Mouse (Mus musculus) midbrain, embryonic 11.5 days (tissue): ENCODE measurements around the gene Cfap77. TPM values are rescaled to one million over a fixed set of nuclear protein-coding genes. Genes with fewer than 3 reads are reported as not detected.

Source experiments
- ATAC-seq: fragments of 200-750 bp; cut with Nextera tagmentation; 2 replicates; pipeline ENCODE4 v1.8.0; 2017; ENCODE audit warnings: moderate TSS enrichment, moderate library complexity; ENCODE audit not compliant: low FRiP score
- DNase-seq: peaks from one replicate; pipeline ENCODE4 v3.0.0; 2015; ENCODE audit warnings: low spot score; ENCODE audit errors: missing footprints
- H3K27ac ChIP-seq: fragments of 300-500 bp; sonication (generic); 2 replicates; pipeline ENCODE4 v1.5.1; 2014; ENCODE audit warnings: low read depth, low read length
- H3K27me3 ChIP-seq: fragments of 300-500 bp; sonication (generic); 2 replicates; pipeline ENCODE4 v1.6.1; 2014; ENCODE audit warnings: mild to moderate bottlenecking, low read length, moderate library complexity, mixed read lengths; ENCODE audit not compliant: control insufficient read depth, insufficient read depth
- H3K36me3 ChIP-seq: fragments of 300-500 bp; sonication (generic); 2 replicates; pipeline ENCODE4 v1.6.1; 2014; ENCODE audit warnings: mild to moderate bottlenecking, low read length, moderate library complexity, mixed read lengths; ENCODE audit not compliant: control insufficient read depth, insufficient read depth
- H3K4me1 ChIP-seq: fragments of 300-500 bp; sonication (generic); 2 replicates; pipeline ENCODE4 v1.6.1; 2014; ENCODE audit warnings: low read length; ENCODE audit not compliant: control insufficient read depth, insufficient read depth
- H3K4me2 ChIP-seq: fragments of 300-500 bp; sonication (generic); 2 replicates; pipeline ENCODE4 v1.6.1; 2014; ENCODE audit warnings: mild to moderate bottlenecking, moderate library complexity
- H3K4me3 ChIP-seq: fragments of 300-500 bp; sonication (generic); 2 replicates; pipeline ENCODE4 v1.5.1; 2014; ENCODE audit warnings: low read depth, low read length
- H3K9ac ChIP-seq: fragments of 300-500 bp; sonication (generic); 2 replicates; pipeline ENCODE4 v1.6.1; 2014; ENCODE audit warnings: low read length
- H3K9me3 ChIP-seq: fragments of 300-500 bp; sonication (generic); 2 replicates; pipeline ENCODE4 v1.6.1; 2016; ENCODE audit warnings: low read length; ENCODE audit not compliant: control insufficient read depth
- WGBS: fragments of 180-500 bp; shearing (Covaris S2); extraction: QIAGEN DNeasy Blood & Tissue Kit; methylation state at CpG from one replicate; pipeline ENCODE4 v1.1.7; 2014; 5-methylcytosine and 5-hydroxymethylcytosine counted together
- polyA plus RNA-seq: library from polyadenylated mRNA; unstranded; fragments of >200 nt; fragmentation: Nextera tagmentation; extraction: Ambion mirVana; gene quantifications from 2 replicates; pipeline ENCODE4 v1.2.1, GENCODE M21; 2014

Gene Cfap77
- polyA plus RNA-seq, 1 experiment from 2014 or later: 0.77 TPM

DNA sequence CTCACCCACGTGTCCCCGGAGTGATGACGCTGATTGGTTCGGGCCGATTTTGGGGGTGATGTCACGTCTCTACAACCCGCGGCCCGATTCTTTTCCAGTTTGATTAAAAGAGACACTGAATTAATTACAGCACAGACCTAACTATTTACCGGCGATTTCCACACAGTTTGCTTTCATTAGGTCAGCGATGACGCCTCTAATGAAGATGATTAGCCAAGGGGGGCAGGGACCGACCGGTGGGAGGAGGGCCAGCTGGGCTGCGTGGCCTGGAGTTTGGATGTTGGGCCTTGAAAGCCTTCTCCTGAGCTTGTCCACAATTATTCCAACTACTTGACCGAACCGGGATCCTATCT, 138.4 kb downstream of the Cfap77 start, which contains the start of gene Barhl1:
Gene Barhl1, minus strand, starts transcription at position 156 of the 353 bp plus-strand sequence.
- H3K4me2 ChIP-seq: peak within 1 kb of the TSS; percentile 47
- peak; percentile 91 for DNase-seq
- peak within 1 kb of the TSS; percentile 32 for H3K4me3 ChIP-seq
- H3K27ac ChIP-seq: peak within 1 kb of the TSS; percentile 48
- under 1% methylated on average over 18 of the region's 18 CpGs for WGBS
- peaks cover 18% of the 10 kb centered on the region; the same call in 1 of the 2 replicates for H3K4me1 ChIP-seq
- H3K36me3 ChIP-seq: no peaks in the 10 kb centered on the region
- peak within 1 kb of the TSS; percentile 65 for H3K9ac ChIP-seq
- no peaks in the 10 kb centered on the region for H3K9me3 ChIP-seq
- no peak for ATAC-seq
- H3K27me3 ChIP-seq: peaks cover 95% of the 10 kb centered on the region

DNA sequence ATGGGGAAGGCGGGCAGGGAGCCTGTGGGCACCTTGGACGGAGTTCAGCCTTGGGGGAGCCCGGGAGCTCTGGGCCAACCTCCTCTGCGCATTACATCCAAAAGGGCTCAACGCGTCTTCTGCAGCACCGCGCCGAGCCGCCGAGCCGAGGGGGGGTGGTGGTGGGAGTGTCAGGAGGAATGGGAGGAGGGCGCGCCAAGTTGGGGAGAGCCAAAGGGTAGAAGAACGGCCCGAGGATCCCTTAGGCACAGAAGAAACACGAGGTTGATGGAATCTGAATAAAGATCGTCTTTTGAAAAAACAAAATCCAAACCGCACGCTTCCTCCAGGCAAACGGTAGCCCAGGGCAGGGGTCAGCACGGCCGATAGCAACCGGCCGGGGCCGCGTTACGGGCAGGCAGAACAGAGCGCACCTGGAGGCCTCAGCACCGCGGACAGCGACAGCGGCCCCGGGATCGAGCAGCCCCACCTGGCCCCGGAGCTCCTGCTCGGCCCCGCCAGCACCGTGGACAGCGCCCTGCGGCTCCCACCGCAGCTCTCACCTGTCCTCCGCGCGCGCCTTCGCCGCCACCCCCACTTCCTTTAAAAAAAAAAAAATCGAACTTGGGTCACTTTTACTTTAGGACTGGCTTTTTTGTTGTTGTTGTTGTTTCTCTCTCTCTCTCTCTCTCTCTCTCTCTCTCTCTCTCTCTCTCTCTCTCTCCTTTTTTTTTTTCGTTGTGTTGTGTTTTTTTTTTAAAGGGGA, 138.9 kb downstream of the Cfap77 start:
- Histone ChIP-seq H3K9me3 (no peaks in the 10 kb centered on the region), H3K36me3 (no peaks in the 10 kb centered on the region), H3K4me2 (peak overlapping the region; percentile 30; the same call in 1 of the 2 replicates), H3K9ac (peak overlapping the region; percentile 51; the same call in 1 of the 2 replicates), H3K4me3 (peak overlapping the region; percentile 31), H3K4me1 (peaks cover 18% of the 10 kb centered on the region; the same call in 1 of the 2 replicates), H3K27ac (no peak overlapping the region; the same call in 1 of the 2 replicates), H3K27me3 (peaks cover 96% of the 10 kb centered on the region)
- under 1% methylated on average over 49 of the region's 50 CpGs for WGBS
- ATAC-seq (0 out of 2 replicates have a peak, but pooled peaks have one; percentile 9), DNase-seq (peak; percentile 92)

DNA sequence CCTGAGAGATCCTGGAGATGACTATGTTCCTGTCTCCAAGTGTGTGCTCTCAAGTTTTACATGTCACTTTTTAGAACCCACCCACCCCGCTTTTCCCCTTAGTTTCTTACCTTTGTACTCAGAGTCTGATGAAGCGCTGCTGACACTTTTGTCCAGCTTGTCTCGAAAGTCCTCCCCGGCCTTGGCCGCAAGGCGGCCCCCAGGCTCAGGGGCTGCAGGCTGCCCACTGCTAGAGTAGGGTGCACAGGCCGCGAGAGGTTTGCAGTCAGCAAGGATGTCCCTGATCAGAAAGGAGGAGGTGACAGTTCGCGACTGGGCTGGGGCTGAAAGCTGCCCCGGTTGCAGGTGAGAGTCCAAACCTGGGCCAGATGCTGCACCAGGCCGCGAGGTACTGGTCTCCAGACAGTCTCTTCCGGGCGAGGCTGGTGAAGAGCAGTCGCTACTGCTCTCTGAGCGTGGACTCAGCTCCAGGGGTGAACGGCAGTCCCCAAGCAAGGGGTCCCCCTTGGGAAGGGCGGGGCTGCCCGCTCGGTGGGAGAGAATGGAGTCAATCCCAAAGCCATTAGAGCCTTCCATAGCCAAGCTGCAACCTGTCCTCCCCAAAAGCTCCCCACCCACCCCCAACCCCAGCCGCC, 139.6 kb downstream of the Cfap77 start:
- peaks cover 18% of the 10 kb centered on the region; the same call in 1 of the 2 replicates for H3K4me1 ChIP-seq
- no peaks in the 10 kb centered on the region for H3K9me3 ChIP-seq
- peaks cover 98% of the 10 kb centered on the region for H3K27me3 ChIP-seq
- peak overlapping the region; percentile 30; the same call in 1 of the 2 replicates for H3K4me2 ChIP-seq
- DNase-seq: peak; percentile 92
- ATAC-seq: no peak
- H3K9ac ChIP-seq: peak overlapping the region; percentile 51
- 2% methylated on average over 22 of the region's 22 CpGs for WGBS
- H3K4me3 ChIP-seq: peak overlapping the region; percentile 31
- H3K36me3 ChIP-seq: no peaks in the 10 kb centered on the region
- no peak overlapping the region; the same call in 1 of the 2 replicates for H3K27ac ChIP-seq

DNA sequence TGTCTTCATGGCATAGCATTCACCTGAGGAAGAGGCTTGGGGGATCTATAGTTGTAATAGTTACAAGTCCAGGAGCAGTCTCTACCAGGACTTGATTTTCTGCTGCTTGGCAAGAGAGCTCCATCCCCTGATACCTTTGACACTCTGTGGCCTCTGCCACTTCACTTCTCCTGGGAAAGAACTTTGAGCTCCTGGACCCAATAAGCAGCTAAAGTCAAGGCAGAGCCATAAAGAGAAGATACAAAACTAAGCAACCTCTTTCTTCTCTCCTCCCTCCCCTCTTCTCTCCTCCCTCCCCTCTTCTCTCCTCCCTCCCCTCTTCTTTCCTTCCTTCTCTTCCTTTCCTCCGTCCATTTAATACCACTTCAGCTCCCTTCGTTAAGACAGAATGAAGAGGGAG, 140.7 kb downstream of the Cfap77 start:
- WGBS: 3% methylated on average over 2 of the region's 2 CpGs
- Histone ChIP-seq H3K36me3 (no peaks in the 10 kb centered on the region), H3K27ac (no peak overlapping the region), H3K9ac (peak overlapping the region; percentile 32; the same call in 1 of the 2 replicates), H3K9me3 (no peaks in the 10 kb centered on the region), H3K4me1 (peaks cover 22% of the 10 kb centered on the region), H3K27me3 (peaks cover 100% of the 10 kb centered on the region), H3K4me3 (peak overlapping the region; percentile 31), H3K4me2 (no peak overlapping the region; the same call in 1 of the 2 replicates)
- DNase-seq: peak; percentile 90
- ATAC-seq: no peak

DNA sequence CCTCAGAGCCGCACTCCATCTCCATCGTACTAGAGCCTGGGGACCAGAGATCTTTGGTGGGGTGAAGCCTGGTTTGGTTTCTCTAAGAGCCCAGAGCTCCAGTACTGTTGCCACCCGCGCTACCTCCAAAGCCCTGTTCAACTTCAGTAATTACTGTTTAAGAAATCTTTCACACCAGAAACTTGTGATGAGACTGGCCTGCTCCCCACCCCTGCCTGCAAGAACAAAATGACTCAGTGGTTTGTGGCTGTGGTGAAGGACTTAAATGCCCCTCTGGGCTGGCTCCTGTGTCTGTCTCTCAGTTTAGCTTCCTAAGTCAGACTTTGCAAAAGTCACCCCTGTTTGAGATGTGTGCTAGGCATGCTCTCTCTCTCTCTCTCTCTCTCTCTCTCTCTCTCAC, 141.9 kb downstream of the Cfap77 start:
- H3K4me3 ChIP-seq: peak overlapping the region; percentile 25
- H3K27ac ChIP-seq: no peak overlapping the region
- no peaks in the 10 kb centered on the region for H3K36me3 ChIP-seq
- peak overlapping the region; percentile 3 for H3K4me2 ChIP-seq
- peaks cover 99% of the 10 kb centered on the region for H3K27me3 ChIP-seq
- no peak for ATAC-seq
- 0% methylated on average over 4 of the region's 4 CpGs for WGBS
- DNase-seq: peak; percentile 94
- H3K4me1 ChIP-seq: peaks cover 32% of the 10 kb centered on the region
- H3K9me3 ChIP-seq: no peaks in the 10 kb centered on the region
- H3K9ac ChIP-seq: peak overlapping the region; percentile 41

DNA sequence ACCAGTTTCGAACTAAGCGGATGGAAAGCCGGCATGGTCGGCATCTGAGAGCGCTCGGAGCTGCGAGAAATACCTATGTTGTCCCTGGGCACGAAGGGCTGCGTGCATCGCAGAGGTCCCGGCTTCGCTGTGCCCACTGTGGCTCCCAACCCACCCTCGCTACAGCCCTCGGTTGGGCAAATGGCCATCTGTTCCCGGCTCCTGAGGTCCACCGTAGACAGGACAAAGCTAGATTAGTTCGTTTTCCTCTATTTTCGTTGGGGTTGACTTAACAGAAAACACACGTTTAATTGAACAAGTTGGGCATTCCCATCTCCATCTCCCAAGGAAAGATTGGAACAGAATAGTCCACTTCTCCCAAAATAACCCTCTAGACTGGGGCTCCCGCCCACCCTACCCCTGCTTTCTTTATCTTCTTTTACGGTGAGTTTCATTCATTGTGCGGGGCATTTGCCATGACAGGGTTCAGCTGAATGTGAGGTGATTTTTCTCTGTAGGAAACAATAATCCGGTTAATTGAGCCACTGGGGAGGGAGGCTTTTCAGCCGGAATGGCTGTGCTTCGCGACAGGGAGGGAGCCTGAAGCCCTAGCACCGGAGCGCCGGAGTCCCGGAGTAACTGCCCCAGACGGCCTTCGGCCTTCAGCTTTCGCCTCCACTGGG, 142.7 kb downstream of the Cfap77 start:
- WGBS: under 1% methylated on average over 33 of the region's 33 CpGs
- H3K9ac ChIP-seq: peak overlapping the region; percentile 41
- H3K4me1 ChIP-seq: peaks cover 35% of the 10 kb centered on the region
- H3K36me3 ChIP-seq: no peaks in the 10 kb centered on the region
- peaks cover 97% of the 10 kb centered on the region for H3K27me3 ChIP-seq
- peak overlapping the region; percentile 25 for H3K4me3 ChIP-seq
- no peaks in the 10 kb centered on the region for H3K9me3 ChIP-seq
- DNase-seq: peak; percentile 96
- no peak for ATAC-seq
- H3K4me2 ChIP-seq: peak overlapping the region; percentile 3
- peak overlapping the region; percentile 9; the same call in 1 of the 2 replicates for H3K27ac ChIP-seq

DNA sequence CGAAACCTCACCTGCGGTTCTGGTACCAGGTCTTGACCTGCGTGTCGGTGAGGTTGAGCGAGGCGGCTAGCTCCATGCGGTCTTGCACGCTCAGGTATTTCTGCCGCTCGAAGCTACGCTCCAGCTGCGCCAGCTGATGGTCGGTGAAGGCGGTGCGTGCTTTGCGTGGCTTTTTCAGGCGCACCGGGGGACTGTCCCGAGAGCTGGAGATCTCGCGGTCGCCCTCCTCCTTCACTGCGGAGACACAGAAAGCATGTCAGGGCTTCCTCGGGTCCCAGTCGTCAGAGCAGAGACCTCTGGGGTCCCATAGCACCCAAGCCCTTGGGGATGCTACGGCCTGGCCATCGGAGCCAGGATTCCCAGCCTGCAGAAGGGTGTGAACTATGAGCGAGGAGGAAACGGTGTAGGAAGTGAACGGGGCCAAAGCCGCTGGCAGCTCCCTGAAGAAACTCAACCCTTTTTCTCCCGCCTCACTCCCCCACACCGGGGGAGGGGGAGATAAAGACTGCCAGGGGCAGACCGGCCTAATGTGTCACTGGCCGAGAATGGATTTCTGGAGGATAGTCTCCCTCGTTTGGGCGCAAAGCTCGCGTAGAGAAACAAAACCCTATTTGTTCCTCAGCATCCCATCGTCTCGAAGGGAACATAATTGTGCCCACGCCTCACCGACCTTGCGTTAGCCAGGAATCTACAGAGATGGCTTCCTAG, 143.4 kb downstream of the Cfap77 start:
- Histone ChIP-seq H3K4me3 (peak overlapping the region; percentile 25), H3K9ac (peak overlapping the region; percentile 41; the same call in 1 of the 2 replicates), H3K4me1 (peaks cover 41% of the 10 kb centered on the region), H3K4me2 (peak overlapping the region; percentile 3), H3K27me3 (peaks cover 97% of the 10 kb centered on the region), H3K36me3 (no peaks in the 10 kb centered on the region), H3K9me3 (no peaks in the 10 kb centered on the region), H3K27ac (no peak overlapping the region)
- ATAC-seq (no peak), DNase-seq (no peak)
- WGBS: under 1% methylated on average over 44 of the region's 44 CpGs

DNA sequence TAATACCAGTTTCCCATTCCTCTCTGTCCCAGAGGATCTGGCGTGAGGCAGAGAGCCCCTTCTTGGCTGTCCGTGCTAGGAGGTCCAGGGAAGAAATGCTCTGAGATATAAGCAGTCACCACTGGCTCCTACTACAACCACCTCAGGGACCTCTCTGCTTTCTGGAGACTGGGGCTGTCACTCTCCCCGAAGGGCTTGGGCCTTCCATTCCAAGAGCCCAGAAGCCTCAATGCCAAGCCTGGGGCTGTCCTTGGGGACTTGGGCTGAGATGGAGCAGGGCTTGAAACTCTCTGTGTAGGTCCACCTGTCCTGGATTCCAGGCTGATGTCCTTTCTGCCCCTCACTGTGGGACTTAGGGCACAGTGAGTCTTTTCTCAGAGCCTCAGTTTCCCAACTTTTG, 144.0 kb downstream of the Cfap77 start:
- peak overlapping the region; percentile 25 for H3K4me3 ChIP-seq
- no peaks in the 10 kb centered on the region for H3K36me3 ChIP-seq
- peak overlapping the region; percentile 3 for H3K4me2 ChIP-seq
- ATAC-seq (no peak), DNase-seq (peak; percentile 94)
- peak overlapping the region; percentile 6; the same call in 1 of the 2 replicates for H3K9ac ChIP-seq
- no peaks in the 10 kb centered on the region for H3K9me3 ChIP-seq
- peaks cover 42% of the 10 kb centered on the region for H3K4me1 ChIP-seq
- peaks cover 97% of the 10 kb centered on the region for H3K27me3 ChIP-seq
- 5% methylated on average over 3 of the region's 3 CpGs for WGBS
- H3K27ac ChIP-seq: no peak overlapping the region
